Mouse (Mus musculus) CD4-positive, CD25-positive, alpha-beta regulatory T cell (primary cell): ENCODE measurements around the gene Ppp1r26. TPM values are rescaled to one million over a fixed set of nuclear protein-coding genes. Genes with fewer than 3 reads are reported as not detected.

Experiments
- polyA plus RNA-seq: library from polyadenylated mRNA; unstranded; fragments of 100-300 nt; shearing (Covaris generic); gene quantifications from one replicate; pipeline ENCODE4 v1.2.1, GENCODE M21; 2017

Ppp1r26 gene
- 0.10 TPM for polyA plus RNA-seq

GRCm38 (mm10) chr2:28446515-28447314 is at the start of gene Ppp1r26:
Gene Ppp1r26 (plus strand): TSS chr2:28446800.

GRCm38 (mm10) chr2:28465836-28466518 is 19.4 kb downstream of the Ppp1r26 start, which contains the start of gene 1700007K13Rik:
Gene 1700007K13Rik (minus strand): TSS chr2:28466332.

GRCm38 (mm10) chr2:28467860-28468485 is 21.4 kb downstream of the Ppp1r26 start, which contains the start of gene Mrps2:
Gene Mrps2 (plus strand): TSS chr2:28468066.

GRCm38 (mm10) chr2:28496671-28497070 is 50.1 kb downstream of the Ppp1r26 start, which contains the start of gene Gbgt1:
Gene Gbgt1 (plus strand): TSS chr2:28496891.

Other genes starting within 250 kb of the Ppp1r26 start
- not detected for gene 1700007K13Rik, start 19.5 kb downstream of the Ppp1r26 start, polyA plus RNA-seq
- gene Mrps2, start 21.3 kb downstream of the Ppp1r26 start, polyA plus RNA-seq = 36.1 TPM
- gene Gbgt1, start 50.1 kb downstream of the Ppp1r26 start, polyA plus RNA-seq = not detected
- gene Gm10134, start 59.3 kb downstream of the Ppp1r26 start, polyA plus RNA-seq = 1.0 TPM
- gene Ralgds, start 66.3 kb downstream of the Ppp1r26 start, polyA plus RNA-seq = 33.8 TPM
- gene Cel, start 116.6 kb downstream of the Ppp1r26 start, polyA plus RNA-seq = not detected
- 24.1 TPM for gene Gtf3c5, start 137.0 kb downstream of the Ppp1r26 start, polyA plus RNA-seq
- not detected for gene Gfi1b, start 175.2 kb downstream of the Ppp1r26 start, polyA plus RNA-seq
- gene Tsc1, start 194.4 kb downstream of the Ppp1r26 start, polyA plus RNA-seq = 34.0 TPM